Mouse (Mus musculus) mouse trophoblast stem cell (cell line): ENCODE results near the gene Tmco5b.

Source experiments
- in situ Hi-C, 2 experiments: fragments of 300-500 bp; cut with MseI, MboI; formaldehyde crosslinking; loops; 2 replicates in 1 of 2; 3 replicates in 1 of 2; pipeline ENCODE4 v1.15.1; 2025

The Tmco5b gene

DNA sequence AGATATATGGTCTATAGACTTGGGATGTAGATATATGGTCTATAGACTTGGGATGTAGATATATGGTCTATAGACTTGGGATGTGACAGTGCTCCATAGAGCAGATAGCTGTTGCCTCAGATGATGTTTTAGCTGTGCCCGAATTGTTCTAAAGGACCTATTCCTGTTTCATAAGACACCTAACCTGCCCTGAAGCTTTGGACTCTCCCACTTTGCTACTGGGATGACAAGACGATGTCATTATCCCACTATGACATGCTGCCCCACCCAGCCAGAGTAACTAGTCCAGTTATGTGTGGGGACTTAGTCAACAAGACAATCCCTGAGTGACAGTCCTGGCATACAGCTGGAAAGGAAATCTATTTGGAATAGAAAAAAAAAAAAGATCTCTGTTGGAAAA, at the start of gene Tmco5b:
Gene Tmco5b, plus strand, starts transcription at position 301 of the 400 bp plus-strand sequence.
- in situ Hi-C loops = no loop called here

DNA sequence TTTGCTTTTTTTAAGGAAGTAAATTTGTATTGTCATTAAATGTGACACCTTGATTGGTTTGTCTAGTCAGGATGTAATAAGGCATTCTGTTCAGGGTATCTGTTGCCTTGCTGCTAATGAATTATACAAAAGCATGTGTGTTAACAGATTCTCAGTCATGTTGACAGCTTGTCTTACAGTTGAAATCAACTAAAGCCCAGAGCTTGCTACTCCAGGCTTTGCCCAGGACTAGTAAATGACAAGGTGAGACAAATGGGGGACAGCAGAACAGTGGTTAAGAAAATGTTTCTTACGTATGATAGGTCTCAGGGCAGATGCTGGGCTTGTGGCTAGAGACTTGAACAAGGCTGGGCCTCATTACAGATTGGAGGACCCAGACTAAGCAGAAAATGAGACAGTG, 48.5 kb upstream of the Tmco5b start:
- in situ Hi-C loops = loop anchor here in 1 of 2 experiments (25.0 kb wide), 1 partner anchor 425 kb away; no protein-coding TSS in a partner anchor

DNA sequence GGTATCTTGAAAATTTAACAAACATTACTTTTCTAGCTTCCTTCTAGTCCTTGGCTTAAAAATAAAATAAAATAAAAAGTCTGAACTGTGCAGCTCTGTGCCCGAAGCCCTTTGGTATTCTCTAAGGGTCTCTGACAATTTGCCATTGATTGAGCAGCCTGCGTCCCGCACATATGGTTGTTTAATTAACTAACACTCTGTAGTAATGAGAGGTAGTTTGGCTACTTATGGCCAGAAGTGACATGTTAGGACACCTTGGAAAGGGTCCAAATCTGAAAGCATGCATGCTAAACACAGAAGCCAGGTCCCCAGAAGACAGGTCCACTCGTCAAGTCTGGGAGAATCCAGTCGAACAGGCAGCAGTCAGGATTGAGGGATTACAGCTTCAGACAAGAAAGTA, 46.7 kb upstream of the Tmco5b start:
- in situ Hi-C loops = loop anchor here in 1 of 2 experiments (25.0 kb wide), 1 partner anchor 427 kb away; no protein-coding TSS in a partner anchor

DNA sequence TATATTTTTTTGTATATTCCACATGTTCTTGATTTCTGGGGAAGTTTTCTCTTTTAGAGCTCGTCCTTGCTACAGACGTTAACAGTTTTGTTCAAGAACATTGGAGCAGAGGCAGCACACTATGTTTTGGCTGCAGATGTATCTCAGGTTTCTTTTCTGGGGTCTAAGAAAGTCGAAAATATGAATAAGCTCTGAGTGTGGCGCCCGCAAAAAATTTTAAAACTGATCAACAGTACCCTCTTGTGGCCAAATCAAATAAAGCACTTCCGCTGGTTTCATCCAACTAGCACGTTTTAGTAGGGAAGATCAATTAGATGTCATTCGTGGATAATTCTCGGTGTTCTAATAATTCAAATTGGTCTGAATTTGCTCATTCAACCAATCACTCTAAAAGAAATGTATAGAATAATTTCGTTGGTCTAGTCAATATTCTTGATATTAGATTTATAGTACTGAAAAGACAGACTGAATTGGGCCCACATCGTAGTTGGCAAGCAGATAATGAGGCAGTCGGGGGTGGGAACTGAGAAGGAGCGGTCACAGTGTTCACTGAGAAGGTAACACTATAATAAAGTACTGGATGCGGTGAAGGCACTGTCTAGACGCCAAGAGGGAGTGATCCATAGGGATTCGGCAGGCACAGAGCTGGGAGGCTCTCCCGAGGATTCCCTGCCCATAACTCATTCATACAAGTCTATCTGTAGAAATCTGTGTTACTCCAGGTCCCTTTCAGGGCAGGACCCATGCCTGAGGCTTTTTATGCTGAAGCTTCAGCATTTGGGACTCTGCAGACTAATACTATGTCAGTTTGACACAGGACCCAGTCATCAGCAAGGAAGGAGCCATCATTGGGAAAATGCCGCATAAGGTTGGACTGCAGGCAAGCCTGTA, 17.1 kb downstream of the Tmco5b start:
- in situ Hi-C loops = loop anchor here in 1 of 2 experiments (10.0 kb wide), 1 partner anchor 498 kb away; no protein-coding TSS in a partner anchor

DNA sequence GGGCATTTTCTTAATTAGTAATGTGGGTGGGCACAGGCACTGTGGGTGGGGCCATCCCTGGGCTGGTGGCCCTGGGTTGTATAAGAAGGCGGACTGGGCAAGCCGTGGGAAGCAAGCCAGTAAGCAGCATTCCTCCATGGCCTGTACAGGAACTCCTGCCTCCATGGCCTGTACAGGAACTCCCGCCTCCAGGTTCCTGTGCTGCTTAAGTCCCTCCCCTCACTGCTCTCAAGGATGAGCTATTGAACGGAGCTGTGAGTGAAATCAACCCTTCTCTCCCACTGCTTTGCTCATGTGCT, 17.7 kb downstream of the Tmco5b start:
- in situ Hi-C loops = loop anchor here in 1 of 2 experiments (10.0 kb wide), 1 partner anchor 498 kb away; no protein-coding TSS in a partner anchor

DNA sequence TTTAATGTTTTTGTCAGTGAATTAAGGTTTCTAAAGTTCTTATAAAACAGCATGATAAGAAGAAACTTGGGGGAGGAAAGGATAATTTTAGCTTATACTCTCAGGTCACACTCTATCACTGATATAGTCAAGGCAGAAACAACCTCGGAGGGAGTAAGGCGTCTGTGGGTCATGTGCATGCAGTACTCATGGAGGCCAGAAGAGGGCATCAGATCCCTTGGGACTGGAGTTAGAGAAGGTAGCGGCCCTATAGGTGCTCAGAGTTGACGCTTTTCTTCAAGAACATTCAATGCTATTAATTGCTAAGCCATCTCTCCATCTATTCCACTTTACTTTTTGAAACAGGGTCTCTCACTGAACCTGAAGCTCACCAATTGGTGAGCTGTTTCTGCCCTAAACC, 19.8 kb downstream of the Tmco5b start:
- in situ Hi-C loops = loop anchor here (5.0 to 10.0 kb wide), 2 partner anchors 127 to 501 kb away; no protein-coding TSS in a partner anchor

DNA sequence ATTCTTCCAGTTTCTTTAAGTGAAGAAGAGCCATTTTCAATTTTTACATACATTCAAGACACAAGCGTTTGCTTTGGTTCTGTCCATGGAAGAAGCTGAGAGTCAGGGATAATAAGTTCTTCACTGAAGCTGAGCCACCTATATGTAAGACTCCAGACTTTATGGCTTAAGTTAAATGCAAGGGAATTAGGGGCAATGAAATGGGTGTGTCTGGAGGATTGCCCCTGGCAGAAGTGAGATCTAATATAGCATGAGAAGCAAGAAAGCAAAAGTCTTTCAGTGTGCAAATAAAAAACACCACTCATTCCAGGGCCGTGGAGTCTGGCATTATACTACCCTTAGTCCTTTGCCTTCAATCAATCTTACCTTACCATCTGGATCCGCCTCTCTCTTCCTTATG, 25.7 kb downstream of the Tmco5b start:
- in situ Hi-C loops = no loop called here

DNA sequence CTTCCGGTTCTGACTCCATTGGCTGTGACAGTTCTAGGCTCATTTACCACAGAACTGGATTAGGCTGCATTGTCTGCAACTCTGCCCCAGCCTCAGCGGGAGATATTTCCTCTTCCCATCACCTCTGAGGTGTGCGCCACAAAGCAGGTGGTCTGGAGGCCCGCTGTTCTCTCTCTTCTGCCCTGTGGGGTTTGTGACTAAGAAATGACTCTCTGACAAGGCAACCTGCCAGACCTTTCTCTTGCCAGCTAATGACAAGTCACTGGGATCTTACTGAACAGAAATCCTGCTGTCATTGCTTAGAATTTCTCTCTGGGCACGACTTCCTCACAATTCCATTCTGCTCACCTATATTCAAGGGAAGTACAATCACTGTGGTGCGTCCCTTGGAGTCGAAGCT, 37.5 kb downstream of the Tmco5b start:
- in situ Hi-C loops = no loop called here

DNA sequence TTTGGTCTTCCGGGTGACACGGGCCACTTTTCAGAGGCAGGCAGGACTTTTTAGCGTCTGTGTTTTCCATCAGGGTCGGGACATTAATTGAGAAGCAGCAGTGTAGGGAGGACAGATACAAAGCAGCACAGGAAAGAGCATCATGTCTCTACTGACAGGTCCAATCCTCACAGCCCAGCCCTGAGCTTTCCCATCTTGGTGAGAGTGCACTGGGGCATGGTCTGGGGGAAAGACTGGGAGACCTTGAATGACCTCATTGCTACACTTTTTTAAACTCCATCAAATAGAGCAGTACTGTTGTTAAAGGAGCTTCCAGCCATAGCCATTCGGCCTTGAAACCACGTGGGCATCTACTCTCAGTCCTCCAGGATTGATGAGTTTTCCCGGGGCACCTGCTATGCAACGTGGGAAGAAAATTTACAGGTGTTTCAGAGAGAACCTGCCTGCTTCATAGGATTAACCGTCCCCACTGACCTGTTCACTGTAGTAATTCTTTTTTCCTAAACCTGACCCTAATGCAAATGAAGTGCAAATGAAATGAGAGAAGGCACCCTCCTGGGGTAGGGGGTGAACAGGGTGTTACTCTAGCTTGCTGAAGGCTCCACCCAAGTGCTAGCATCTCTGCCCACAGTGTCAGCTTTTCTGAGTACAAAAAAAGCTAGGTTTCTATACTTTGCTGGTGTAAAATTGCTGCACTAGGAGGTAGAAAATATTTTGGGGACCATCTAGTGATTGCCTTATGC, 48.4 kb downstream of the Tmco5b start:
- in situ Hi-C loops = no loop called here

DNA sequence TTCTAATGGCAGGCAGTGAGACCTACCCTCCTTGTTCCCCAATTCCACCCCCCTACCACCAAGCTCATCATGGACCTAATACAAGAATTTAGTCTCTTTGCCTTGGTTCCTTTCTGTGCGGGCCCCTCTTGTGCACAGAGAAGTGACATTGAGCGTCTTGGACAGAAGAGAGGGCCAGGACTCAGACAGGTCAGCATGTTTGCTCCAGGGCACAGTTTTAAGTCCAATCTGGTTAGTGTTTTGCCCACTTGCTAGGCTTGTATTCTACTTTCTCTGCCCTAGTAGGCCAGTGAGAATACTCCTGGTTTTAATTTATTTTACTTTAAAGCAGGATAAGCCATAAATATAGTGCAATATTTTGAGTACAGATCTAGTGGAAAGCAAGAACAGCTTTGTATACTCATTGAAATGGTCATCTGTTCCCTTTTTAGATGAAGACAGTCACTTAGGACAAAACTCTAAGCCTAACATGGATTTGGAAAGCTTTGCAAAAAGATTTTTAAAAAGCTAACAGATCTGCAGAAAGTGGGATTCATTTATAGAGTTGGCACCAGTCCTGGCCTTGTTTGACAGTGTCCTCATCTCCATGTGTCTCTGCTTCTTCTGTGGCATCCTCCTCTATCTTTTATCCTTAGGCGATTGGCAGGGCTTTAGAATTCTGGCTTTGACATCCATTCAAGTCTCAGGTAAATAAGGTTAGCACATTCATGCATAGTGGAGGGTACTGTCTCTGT, 50.2 kb downstream of the Tmco5b start:
- in situ Hi-C loops = no loop called here

DNA sequence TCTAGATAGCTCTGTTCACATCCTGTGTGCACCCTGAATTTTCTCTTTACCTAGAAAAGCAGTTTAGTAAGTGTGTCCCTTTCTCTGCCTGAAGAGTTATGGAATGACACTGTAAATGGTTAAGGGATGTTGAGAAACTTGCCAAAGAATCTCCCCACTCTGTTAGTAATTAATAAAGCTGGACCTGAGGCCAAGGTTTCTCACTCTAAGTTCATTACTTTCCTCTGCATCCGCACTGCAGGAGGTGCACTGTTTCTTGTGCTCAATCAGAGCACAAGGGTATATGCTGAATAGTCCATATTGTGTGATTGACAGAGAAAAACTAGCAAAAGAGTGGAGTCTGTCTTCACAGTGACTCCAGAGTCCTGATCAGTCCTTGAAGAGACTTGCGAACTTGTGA, 59.0 kb downstream of the Tmco5b start:
- in situ Hi-C loops = no loop called here
